Mouse (Mus musculus): ENCODE results near the gene Jpt1.

- TF ChIP-seq CTCF (IDR thresholded peaks at IDR 0.05; ENCODE audit: low read depth, low read length): no peak
- no peak for TF ChIP-seq POLR2A (IDR thresholded peaks at IDR 0.05; ENCODE audit: extremely low read depth, insufficient read depth, low read length)
Observed at GRCm38 (mm10) chr11:115463397-115463796, 50.8 kb downstream of the Jpt1 start.
